Mouse (Mus musculus): ENCODE measurements around the gene Pqlc3. TPM values are rescaled to one million over a fixed set of nuclear protein-coding genes. Genes with fewer than 3 reads are reported as not detected.

Pqlc3 gene
- total and polyA plus RNA-seq, 3 experiments = 5.2 to 13.1 TPM; not detected in 1

- no peak for DNase-seq (ENCODE audit: low read depth, low spot score)
- H3K4me1 ChIP-seq (ENCODE audit: control insufficient read depth in 1 of 2, insufficient read depth in 2 of 2, low read length in 2 of 2) = no peaks in the 10 kb centered on the region
- no peak overlapping the region for H3K27ac ChIP-seq (ENCODE audit: control insufficient read depth, low read depth, low read length)
- no peaks in the 10 kb centered on the region for H3K9me3 ChIP-seq (replicated peaks; ENCODE audit: insufficient read depth, low read length)
- TF ChIP-seq BHLHE40 (IDR thresholded peaks at IDR 0.05; ENCODE audit: borderline replicate concordance, low read depth, low read length) = no peak
- H3K4me3 ChIP-seq (ENCODE audit: control insufficient read depth in 1 of 2, insufficient read depth in 1 of 2, low read depth in 2 of 2, low read length in 2 of 2) = no peak overlapping the region
- H3K9ac ChIP-seq (ENCODE audit: control insufficient read depth, low read depth, low read length, poor library complexity, severe bottlenecking) = no peak overlapping the region
- no peaks in the 10 kb centered on the region for H3K79me2 ChIP-seq (ENCODE audit: control insufficient read depth, insufficient read depth, low read length, poor library complexity)
- H3K36me3 ChIP-seq (ENCODE audit: control insufficient read depth in 1 of 2, insufficient read depth in 2 of 2, low read length in 2 of 2) = no peaks in the 10 kb centered on the region
- H3K27me3 ChIP-seq (ENCODE audit: control insufficient read depth in 1 of 2, insufficient read depth in 2 of 2, low read length in 2 of 2) = peaks cover 0 to 1% of the 10 kb centered on the region in 2 experiments
Measured at GRCm38 (mm10) chr12:17039415-17039814, 39.2 kb upstream of the Pqlc3 start.

- DNase-seq (ENCODE audit: low read depth, low spot score) = no peak
- TF ChIP-seq CTCF (IDR thresholded peaks at IDR 0.05 in 2 of 3, conservative IDR thresholded peaks at IDR 0.05 in 1 of 3; ENCODE audit: control insufficient read depth in 1 of 3, insufficient read depth in 1 of 3, low read depth in 2 of 3, low read length in 3 of 3, poor library complexity in 1 of 3, severe bottlenecking in 1 of 3) (no peak), TCF12 (IDR thresholded peaks at IDR 0.05; ENCODE audit: low read depth, low read length) (no peak), ETS1 (IDR thresholded peaks at IDR 0.05; ENCODE audit: low read depth, low read length) (no peak), POLR2A (IDR thresholded peaks at IDR 0.05; ENCODE audit: control insufficient read depth in 1 of 2, insufficient read depth in 1 of 2, low read depth in 1 of 2, low read length in 2 of 2, poor library complexity in 1 of 2) (no peak), CHD2 (IDR thresholded peaks at IDR 0.05; ENCODE audit: low read length) (no peak), ELF1 (IDR thresholded peaks at IDR 0.05; ENCODE audit: low read depth, low read length) (no peak), E2F4 (IDR thresholded peaks at IDR 0.05; ENCODE audit: borderline replicate concordance, low read depth, low read length) (no peak), POLR2AphosphoS2 (IDR thresholded peaks at IDR 0.05; ENCODE audit: low read length) (no peak), SIN3A (IDR thresholded peaks at IDR 0.05; ENCODE audit: low read length) (no peak), TBP (IDR thresholded peaks at IDR 0.05; ENCODE audit: low read depth, low read length) (no peak), MAX (IDR thresholded peaks at IDR 0.05; ENCODE audit: low read length) (no peak), POLR2AphosphoS5 (IDR thresholded peaks at IDR 0.05; ENCODE audit: borderline replicate concordance, low read depth, low read length) (no peak)
- no peak overlapping the region for H3K9ac ChIP-seq (ENCODE audit: control insufficient read depth, low read depth, low read length, poor library complexity, severe bottlenecking)
Measured at GRCm38 (mm10) chr12:17038246-17038645, 38.0 kb upstream of the Pqlc3 start.

GRCm38 (mm10) chr12:17037053-17037610, 36.9 kb upstream of the Pqlc3 start:
- peaks cover 0 to 6% of the 10 kb centered on the region in 2 experiments; a peak in 2 of 4 replicates for H3K4me1 ChIP-seq (ENCODE audit: control insufficient read depth in 1 of 2, insufficient read depth in 2 of 2, low read length in 2 of 2)
- no peaks in the 10 kb centered on the region; a peak in 1 of 4 replicates for H3K36me3 ChIP-seq (ENCODE audit: control insufficient read depth in 1 of 2, insufficient read depth in 2 of 2, low read length in 2 of 2)
- H3K9ac ChIP-seq (ENCODE audit: control insufficient read depth, low read depth, low read length, poor library complexity, severe bottlenecking) = no peak overlapping the region
- H3K79me2 ChIP-seq (ENCODE audit: control insufficient read depth, insufficient read depth, low read length, poor library complexity) = no peaks in the 10 kb centered on the region; the same call in 1 of the 2 replicates
- no peaks in the 10 kb centered on the region; a peak in 1 of 4 replicates for H3K27me3 ChIP-seq (ENCODE audit: control insufficient read depth in 1 of 2, insufficient read depth in 2 of 2, low read length in 2 of 2)
- H3K9me3 ChIP-seq (replicated peaks; ENCODE audit: insufficient read depth, low read length) = no peaks in the 10 kb centered on the region
- DNase-seq (ENCODE audit: low read depth, low spot score) = no peak
- TF ChIP-seq ELF1 (IDR thresholded peaks at IDR 0.05; ENCODE audit: low read depth, low read length) (no peak), POLR2AphosphoS2 (IDR thresholded peaks at IDR 0.05; ENCODE audit: low read length) (no peak), USF1 (IDR thresholded peaks at IDR 0.05; ENCODE audit: low read depth, low read length) (no peak), BHLHE40 (IDR thresholded peaks at IDR 0.05; ENCODE audit: borderline replicate concordance, low read depth, low read length) (no peak), MAFK (IDR thresholded peaks at IDR 0.05; ENCODE audit: borderline replicate concordance, low read depth, low read length) (no peak), TBP (IDR thresholded peaks at IDR 0.05; ENCODE audit: low read depth, low read length) (no peak)
- no peak overlapping the region for H3K27ac ChIP-seq (ENCODE audit: control insufficient read depth, low read depth, low read length)
- no peak overlapping the region for H3K4me3 ChIP-seq (ENCODE audit: control insufficient read depth in 1 of 2, insufficient read depth in 1 of 2, low read depth in 2 of 2, low read length in 2 of 2)

More at GRCm38 (mm10) chr12:17038246-17038645, 38.0 kb upstream of the Pqlc3 start:
- no peaks in the 10 kb centered on the region; a peak in 2 of 4 replicates for H3K27me3 ChIP-seq (ENCODE audit: control insufficient read depth in 1 of 2, insufficient read depth in 2 of 2, low read length in 2 of 2)
- H3K36me3 ChIP-seq (ENCODE audit: control insufficient read depth in 1 of 2, insufficient read depth in 2 of 2, low read length in 2 of 2) = no peaks in the 10 kb centered on the region
- no peak overlapping the region for H3K27ac ChIP-seq (ENCODE audit: control insufficient read depth, low read depth, low read length)
- H3K4me1 ChIP-seq (ENCODE audit: control insufficient read depth in 1 of 2, insufficient read depth in 2 of 2, low read length in 2 of 2) = no peaks in the 10 kb centered on the region
- H3K4me3 ChIP-seq (ENCODE audit: control insufficient read depth in 1 of 2, insufficient read depth in 1 of 2, low read depth in 2 of 2, low read length in 2 of 2) = no peak overlapping the region
- no peaks in the 10 kb centered on the region; the same call in 1 of the 2 replicates for H3K79me2 ChIP-seq (ENCODE audit: control insufficient read depth, insufficient read depth, low read length, poor library complexity)
- H3K9me3 ChIP-seq (replicated peaks; ENCODE audit: insufficient read depth, low read length) = no peaks in the 10 kb centered on the region

Data from MEL (cell line).